Mouse (Mus musculus): Measurements from ENCODE around the gene Tgfbr3. TPM values are rescaled to one million over a fixed set of nuclear protein-coding genes. Genes with fewer than 3 reads are reported as not detected.

Gene Tgfbr3
- polyA plus RNA-seq, 1 experiment from 2014 or later: 4.3 TPM

- H3K4me3 ChIP-seq (ENCODE audit: low read depth, low read length): no peak overlapping the region
- no peak overlapping the region for H3K27ac ChIP-seq (ENCODE audit: low read length)
- no peaks in the 10 kb centered on the region for H3K4me1 ChIP-seq (ENCODE audit: control insufficient read depth, insufficient read depth, low read length)
- no peak for ATAC-seq
- H3K9ac ChIP-seq (ENCODE audit: low read depth, low read length): no peak overlapping the region
- 72% methylated on average over 12 of the region's 12 CpGs for WGBS
- H3K27me3 ChIP-seq (ENCODE audit: control insufficient read depth, insufficient read depth, low read depth, low read length): no peaks in the 10 kb centered on the region
- no peak overlapping the region for H3K4me2 ChIP-seq (ENCODE audit: low read length)
- no peaks in the 10 kb centered on the region for H3K36me3 ChIP-seq (ENCODE audit: control insufficient read depth, insufficient read depth, low read length)
- H3K9me3 ChIP-seq (replicated peaks; ENCODE audit: control insufficient read depth, low read length, poor library complexity, severe bottlenecking): no peaks in the 10 kb centered on the region
These were observed 93.6 kb downstream of the Tgfbr3 start for GRCm38 (mm10) chr5:107195751-107196395.

- 88% methylated on average over 9 of the region's 9 CpGs for WGBS
- H3K4me1 ChIP-seq (ENCODE audit: control insufficient read depth, insufficient read depth, low read length): no peaks in the 10 kb centered on the region
- H3K27ac ChIP-seq (ENCODE audit: low read length): no peak overlapping the region
- H3K36me3 ChIP-seq (ENCODE audit: control insufficient read depth, insufficient read depth, low read length): no peaks in the 10 kb centered on the region
- H3K4me3 ChIP-seq (ENCODE audit: low read depth, low read length): no peak overlapping the region
- no peak for ATAC-seq
- no peaks in the 10 kb centered on the region for H3K27me3 ChIP-seq (ENCODE audit: control insufficient read depth, insufficient read depth, low read depth, low read length)
- H3K9ac ChIP-seq (ENCODE audit: low read depth, low read length): no peak overlapping the region
- H3K4me2 ChIP-seq (ENCODE audit: low read length): no peak overlapping the region
- no peaks in the 10 kb centered on the region for H3K9me3 ChIP-seq (replicated peaks; ENCODE audit: control insufficient read depth, low read length, poor library complexity, severe bottlenecking)
These were observed 96.3 kb downstream of the Tgfbr3 start for GRCm38 (mm10) chr5:107193160-107193559.

- H3K4me2 ChIP-seq (ENCODE audit: low read length): no peak overlapping the region
- no peak overlapping the region for H3K9ac ChIP-seq (ENCODE audit: low read depth, low read length)
- ATAC-seq: no peak
- H3K9me3 ChIP-seq (replicated peaks; ENCODE audit: control insufficient read depth, low read length, poor library complexity, severe bottlenecking): no peaks in the 10 kb centered on the region
- no peaks in the 10 kb centered on the region for H3K4me1 ChIP-seq (ENCODE audit: control insufficient read depth, insufficient read depth, low read length)
- no peaks in the 10 kb centered on the region for H3K36me3 ChIP-seq (ENCODE audit: control insufficient read depth, insufficient read depth, low read length)
- no peak overlapping the region for H3K27ac ChIP-seq (ENCODE audit: low read length)
- no peak overlapping the region for H3K4me3 ChIP-seq (ENCODE audit: low read depth, low read length)
- WGBS: 53% methylated on average over 7 of the region's 7 CpGs
- no peaks in the 10 kb centered on the region for H3K27me3 ChIP-seq (ENCODE audit: control insufficient read depth, insufficient read depth, low read depth, low read length)
These were observed 97.1 kb downstream of the Tgfbr3 start for GRCm38 (mm10) chr5:107192372-107192771.

GRCm38 (mm10) chr5:107188551-107188950 is 100.9 kb downstream of the Tgfbr3 start:
- H3K27ac ChIP-seq (ENCODE audit: low read length): no peak overlapping the region
- no peak overlapping the region for H3K4me2 ChIP-seq (ENCODE audit: low read length)
- no peak for ATAC-seq
- H3K9me3 ChIP-seq (replicated peaks; ENCODE audit: control insufficient read depth, low read length, poor library complexity, severe bottlenecking): no peaks in the 10 kb centered on the region
- no peaks in the 10 kb centered on the region for H3K4me1 ChIP-seq (ENCODE audit: control insufficient read depth, insufficient read depth, low read length)
- H3K36me3 ChIP-seq (ENCODE audit: control insufficient read depth, insufficient read depth, low read length): no peaks in the 10 kb centered on the region
- H3K9ac ChIP-seq (ENCODE audit: low read depth, low read length): no peak overlapping the region
- H3K27me3 ChIP-seq (ENCODE audit: control insufficient read depth, insufficient read depth, low read depth, low read length): no peaks in the 10 kb centered on the region
- WGBS: 89% methylated on average over 10 of the region's 10 CpGs
- H3K4me3 ChIP-seq (ENCODE audit: low read depth, low read length): no peak overlapping the region

GRCm38 (mm10) chr5:107186206-107186605 is 103.2 kb downstream of the Tgfbr3 start:
- ATAC-seq: no peak
- H3K4me3 ChIP-seq (ENCODE audit: low read depth, low read length): no peak overlapping the region
- no peaks in the 10 kb centered on the region for H3K36me3 ChIP-seq (ENCODE audit: control insufficient read depth, insufficient read depth, low read length)
- H3K27ac ChIP-seq (ENCODE audit: low read length): no peak overlapping the region
- no peaks in the 10 kb centered on the region for H3K27me3 ChIP-seq (ENCODE audit: control insufficient read depth, insufficient read depth, low read depth, low read length)
- 80% methylated on average over 3 of the region's 3 CpGs for WGBS
- no peak overlapping the region for H3K4me2 ChIP-seq (ENCODE audit: low read length)
- no peaks in the 10 kb centered on the region for H3K4me1 ChIP-seq (ENCODE audit: control insufficient read depth, insufficient read depth, low read length)
- no peak overlapping the region for H3K9ac ChIP-seq (ENCODE audit: low read depth, low read length)
- no peaks in the 10 kb centered on the region for H3K9me3 ChIP-seq (replicated peaks; ENCODE audit: control insufficient read depth, low read length, poor library complexity, severe bottlenecking)

GRCm38 (mm10) chr5:107184158-107184883 is 105.1 kb downstream of the Tgfbr3 start:
- no peak overlapping the region for H3K4me2 ChIP-seq (ENCODE audit: low read length)
- no peak overlapping the region for H3K9ac ChIP-seq (ENCODE audit: low read depth, low read length)
- H3K36me3 ChIP-seq (ENCODE audit: control insufficient read depth, insufficient read depth, low read length): no peaks in the 10 kb centered on the region
- no peak for ATAC-seq
- H3K9me3 ChIP-seq (replicated peaks; ENCODE audit: control insufficient read depth, low read length, poor library complexity, severe bottlenecking): no peaks in the 10 kb centered on the region
- no peaks in the 10 kb centered on the region for H3K27me3 ChIP-seq (ENCODE audit: control insufficient read depth, insufficient read depth, low read depth, low read length)
- H3K4me1 ChIP-seq (ENCODE audit: control insufficient read depth, insufficient read depth, low read length): no peaks in the 10 kb centered on the region
- H3K4me3 ChIP-seq (ENCODE audit: low read depth, low read length): no peak overlapping the region
- 92% methylated on average over 8 of the region's 8 CpGs for WGBS
- no peak overlapping the region for H3K27ac ChIP-seq (ENCODE audit: low read length)

GRCm38 (mm10) chr5:107183537-107183936 is 105.9 kb downstream of the Tgfbr3 start:
- WGBS: 86% methylated on average over 6 of the region's 6 CpGs
- H3K9me3 ChIP-seq (replicated peaks; ENCODE audit: control insufficient read depth, low read length, poor library complexity, severe bottlenecking): no peaks in the 10 kb centered on the region

GRCm38 (mm10) chr5:107182721-107183120 is 106.7 kb downstream of the Tgfbr3 start:
- no peak for ATAC-seq
- Histone ChIP-seq H3K4me1 (ENCODE audit: control insufficient read depth, insufficient read depth, low read length) (no peaks in the 10 kb centered on the region), H3K27ac (ENCODE audit: low read length) (no peak overlapping the region), H3K27me3 (ENCODE audit: control insufficient read depth, insufficient read depth, low read depth, low read length) (no peaks in the 10 kb centered on the region), H3K4me2 (ENCODE audit: low read length) (no peak overlapping the region), H3K36me3 (ENCODE audit: control insufficient read depth, insufficient read depth, low read length) (no peaks in the 10 kb centered on the region), H3K9ac (ENCODE audit: low read depth, low read length) (no peak overlapping the region), H3K4me3 (ENCODE audit: low read depth, low read length) (no peak overlapping the region), H3K9me3 (replicated peaks; ENCODE audit: control insufficient read depth, low read length, poor library complexity, severe bottlenecking) (no peaks in the 10 kb centered on the region)
- 92% methylated on average over 7 of the region's 7 CpGs for WGBS

More at GRCm38 (mm10) chr5:107183537-107183936, 105.9 kb downstream of the Tgfbr3 start:
- Histone ChIP-seq H3K27ac (ENCODE audit: low read length) (no peak overlapping the region), H3K36me3 (ENCODE audit: control insufficient read depth, insufficient read depth, low read length) (no peaks in the 10 kb centered on the region), H3K4me1 (ENCODE audit: control insufficient read depth, insufficient read depth, low read length) (no peaks in the 10 kb centered on the region), H3K27me3 (ENCODE audit: control insufficient read depth, insufficient read depth, low read depth, low read length) (no peaks in the 10 kb centered on the region), H3K4me3 (ENCODE audit: low read depth, low read length) (no peak overlapping the region), H3K9ac (ENCODE audit: low read depth, low read length) (no peak overlapping the region), H3K4me2 (ENCODE audit: low read length) (no peak overlapping the region)
- ATAC-seq: no peak

- ATAC-seq: no peak
- no peak overlapping the region for H3K9ac ChIP-seq (ENCODE audit: low read depth, low read length)
- 91% methylated on average over 4 of the region's 4 CpGs for WGBS
- H3K36me3 ChIP-seq (ENCODE audit: control insufficient read depth, insufficient read depth, low read length): no peaks in the 10 kb centered on the region
- no peaks in the 10 kb centered on the region for H3K27me3 ChIP-seq (ENCODE audit: control insufficient read depth, insufficient read depth, low read depth, low read length)
- H3K4me2 ChIP-seq (ENCODE audit: low read length): no peak overlapping the region
- no peaks in the 10 kb centered on the region for H3K9me3 ChIP-seq (replicated peaks; ENCODE audit: control insufficient read depth, low read length, poor library complexity, severe bottlenecking)
- H3K27ac ChIP-seq (ENCODE audit: low read length): no peak overlapping the region
- H3K4me3 ChIP-seq (ENCODE audit: low read depth, low read length): no peak overlapping the region
- H3K4me1 ChIP-seq (ENCODE audit: control insufficient read depth, insufficient read depth, low read length): no peaks in the 10 kb centered on the region
These were observed 107.6 kb downstream of the Tgfbr3 start for GRCm38 (mm10) chr5:107181820-107182219.

Data from midbrain, embryonic 16.5 days (tissue).